Mouse (Mus musculus) cortical plate, adult 2 months (tissue): ENCODE data around the gene Rln1. TPM values are rescaled to one million over a fixed set of nuclear protein-coding genes. Genes with fewer than 3 reads are reported as not detected.

Source experiments
- H3K27ac ChIP-seq: fragments of 200-500 bp; 2 replicates; pipeline ENCODE4 v1.5.1; 2012; ENCODE audit warnings: low read length, control low read depth, inconsistent platforms; ENCODE audit not compliant: insufficient read depth
- H3K4me1 ChIP-seq: fragments of 200-500 bp; 2 replicates; pipeline ENCODE4 v1.6.1; 2011; ENCODE audit warnings: low read length; ENCODE audit not compliant: control insufficient read depth, insufficient read depth
- H3K4me3 ChIP-seq: fragments of 200-500 bp; 2 replicates; pipeline ENCODE4 v1.5.1; 2011; ENCODE audit warnings: mild to moderate bottlenecking, low read length, control low read depth; ENCODE audit not compliant: insufficient read depth
- CTCF ChIP-seq: fragments of 200-500 bp; IDR thresholded peaks from 2 replicates; pipeline ENCODE4 v1.5.1; 2011; ENCODE audit warnings: mild to moderate bottlenecking, control low read depth, low read length; ENCODE audit not compliant: insufficient read depth; ENCODE audit errors: extremely low read depth
- POLR2A ChIP-seq: fragments of 200-500 bp; IDR thresholded peaks from 2 replicates; pipeline ENCODE4 v1.6.1; 2011; ENCODE audit warnings: mild to moderate bottlenecking, low read length, control low read depth; ENCODE audit not compliant: insufficient read depth; ENCODE audit errors: extremely low read depth
- polyA plus RNA-seq: library from polyadenylated mRNA; depleted of rRNA; stranded (reverse); fragments of >200 nt; gene quantifications from 2 replicates; pipeline ENCODE4 v1.2.3, GENCODE M21; 2012; rRNA removed

The Rln1 gene
- polyA plus RNA-seq, 1 experiment: 1.0 TPM

DNA sequence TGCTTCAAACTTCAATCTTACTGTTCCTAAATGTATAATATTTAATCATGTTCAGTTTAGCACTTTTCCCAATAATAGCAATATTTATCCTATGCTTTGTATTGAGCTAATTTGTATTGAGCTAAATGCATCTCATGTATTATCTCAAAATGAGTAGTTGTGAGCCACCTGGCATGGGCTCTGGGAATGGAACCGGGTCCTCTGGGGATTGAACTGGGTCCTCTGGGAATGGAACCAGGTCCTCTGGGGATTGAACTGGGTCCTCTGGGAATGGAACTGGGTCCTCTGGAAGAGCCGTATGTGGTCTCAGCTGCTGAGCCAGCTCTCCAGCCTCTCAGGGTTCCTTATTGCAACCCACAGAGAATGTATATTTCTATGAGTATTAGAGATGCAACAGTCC is 32.4 kb downstream of the Rln1 start:
- no peak overlapping the region for H3K4me3 ChIP-seq
- H3K4me1 ChIP-seq: no peaks in the 10 kb centered on the region; the same call in 1 of the 2 replicates
- H3K27ac ChIP-seq: no peak overlapping the region
- TF ChIP-seq CTCF: no peak
- TF ChIP-seq POLR2A: no peak

DNA sequence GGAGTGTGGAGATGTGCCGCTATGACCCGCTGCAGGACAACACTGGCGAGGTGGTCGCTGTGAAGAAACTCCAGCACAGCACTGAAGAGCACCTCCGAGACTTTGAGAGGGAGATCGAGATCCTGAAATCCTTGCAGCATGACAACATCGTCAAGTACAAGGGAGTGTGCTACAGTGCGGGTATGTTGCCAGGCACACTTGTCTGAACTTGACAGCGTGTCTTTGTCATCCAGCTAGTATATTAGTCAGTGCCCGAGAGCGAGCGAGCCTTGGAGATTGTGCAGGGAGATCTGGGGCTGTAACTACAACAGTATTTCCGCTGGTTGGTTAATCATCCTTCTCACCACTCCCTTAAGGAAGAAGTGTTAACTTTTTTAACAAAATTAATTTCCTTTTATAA is 33.6 kb downstream of the Rln1 start:
- Histone ChIP-seq H3K4me1 (no peaks in the 10 kb centered on the region; the same call in 1 of the 2 replicates), H3K4me3 (no peak overlapping the region), H3K27ac (no peak overlapping the region)
- TF ChIP-seq POLR2A: no peak
- TF ChIP-seq CTCF: no peak

GRCm38 (mm10) chr19:29297366-29297765 is 37.1 kb downstream of the Rln1 start:
- TF ChIP-seq CTCF (no peak), POLR2A (no peak)
- no peaks in the 10 kb centered on the region for H3K4me1 ChIP-seq
- no peak overlapping the region for H3K4me3 ChIP-seq
- H3K27ac ChIP-seq: no peak overlapping the region

GRCm38 (mm10) chr19:29296166-29296565 is 38.3 kb downstream of the Rln1 start:
- TF ChIP-seq POLR2A (no peak), CTCF (no peak)

GRCm38 (mm10) chr19:29294756-29295155 is 39.7 kb downstream of the Rln1 start:
- Histone ChIP-seq H3K4me3 (no peak overlapping the region), H3K27ac (no peak overlapping the region), H3K4me1 (no peaks in the 10 kb centered on the region)
- no peak for TF ChIP-seq CTCF
- TF ChIP-seq POLR2A: no peak

More at GRCm38 (mm10) chr19:29296166-29296565, 38.3 kb downstream of the Rln1 start:
- H3K4me1 ChIP-seq: no peaks in the 10 kb centered on the region
- H3K4me3 ChIP-seq: no peak overlapping the region
- H3K27ac ChIP-seq: no peak overlapping the region

DNA sequence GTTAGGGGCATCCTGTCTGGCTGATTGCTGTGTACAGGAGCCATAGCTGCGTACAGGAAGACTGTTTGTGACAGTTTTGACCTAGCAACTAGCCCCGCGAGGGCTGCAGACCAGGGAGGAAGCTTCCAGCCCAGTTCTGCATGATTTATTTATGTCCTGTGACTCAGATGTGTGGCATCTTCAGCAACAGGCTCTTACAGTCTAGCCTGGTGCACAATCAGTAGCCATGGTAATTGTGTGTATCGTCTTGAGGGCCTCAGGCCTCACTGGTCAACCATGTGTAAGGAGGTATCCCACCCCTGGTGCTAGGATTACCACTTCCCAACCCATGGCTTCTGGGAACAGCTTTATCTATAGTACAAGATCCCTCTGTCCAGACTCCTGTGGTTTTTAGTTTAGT is 41.9 kb downstream of the Rln1 start:
- no peaks in the 10 kb centered on the region for H3K4me1 ChIP-seq
- no peak overlapping the region for H3K27ac ChIP-seq
- TF ChIP-seq POLR2A: no peak
- TF ChIP-seq CTCF: no peak
- no peak overlapping the region for H3K4me3 ChIP-seq

DNA sequence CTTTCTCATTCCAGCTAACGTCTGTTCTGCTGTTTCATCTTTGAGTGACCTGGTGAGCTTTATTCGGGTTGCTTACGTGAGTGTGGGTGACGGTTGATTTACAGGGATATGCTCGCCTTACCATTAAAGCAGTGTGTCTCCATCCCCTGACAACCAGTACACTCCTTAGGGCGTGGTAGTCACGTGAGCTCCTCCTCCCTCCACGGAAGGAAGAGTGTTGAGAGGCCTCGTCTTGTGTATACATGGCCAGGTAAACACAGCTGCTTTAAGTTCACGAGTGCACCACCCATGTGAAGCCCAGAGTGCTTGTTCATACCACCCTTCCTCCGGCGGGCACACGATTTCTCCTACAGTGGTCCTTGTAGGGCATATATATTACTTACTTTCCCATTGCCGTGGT is 42.9 kb downstream of the Rln1 start:
- no peaks in the 10 kb centered on the region for H3K4me1 ChIP-seq
- TF ChIP-seq CTCF: no peak
- TF ChIP-seq POLR2A: no peak
- H3K27ac ChIP-seq: no peak overlapping the region
- H3K4me3 ChIP-seq: no peak overlapping the region

DNA sequence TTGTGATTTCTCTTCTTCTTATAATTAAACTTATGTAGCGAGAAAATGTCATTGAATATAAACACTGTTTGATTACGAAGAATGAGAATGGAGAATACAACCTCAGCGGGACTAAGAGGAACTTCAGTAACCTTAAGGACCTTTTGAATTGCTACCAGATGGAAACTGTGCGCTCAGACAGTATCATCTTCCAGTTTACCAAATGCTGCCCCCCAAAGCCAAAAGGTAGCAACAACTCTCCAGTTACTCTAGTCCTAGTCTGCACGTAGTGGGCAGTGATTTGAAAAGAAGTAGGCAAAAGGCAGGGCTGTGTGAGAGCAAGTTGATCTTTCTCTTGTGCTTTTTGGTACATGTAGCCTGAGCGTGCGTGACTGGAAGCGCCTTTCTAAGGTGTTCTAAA is 46.6 kb downstream of the Rln1 start:
- Histone ChIP-seq H3K4me1 (peaks cover 6% of the 10 kb centered on the region; the same call in 1 of the 2 replicates), H3K4me3 (no peak overlapping the region), H3K27ac (no peak overlapping the region)
- TF ChIP-seq POLR2A: no peak
- no peak for TF ChIP-seq CTCF

GRCm38 (mm10) chr19:29285451-29285869 is 49.0 kb downstream of the Rln1 start:
- Histone ChIP-seq H3K4me3 (no peak overlapping the region), H3K27ac (no peak overlapping the region), H3K4me1 (peaks cover 6% of the 10 kb centered on the region; the same call in 1 of the 2 replicates)
- TF ChIP-seq CTCF: no peak
- TF ChIP-seq POLR2A: no peak

Other genes with a start within 250 kb of the Rln1 start
- gene Rcl1, start 233.3 kb downstream of the Rln1 start, polyA plus RNA-seq: 16.5 and 16.7 TPM in 2 replicates
- gene Jak2, start 82.8 kb downstream of the Rln1 start, polyA plus RNA-seq: 18.4 and 19.2 TPM in 2 replicates
- 0.53 and 0.54 TPM in 2 replicates for gene Insl6, start 9.3 kb downstream of the Rln1 start, polyA plus RNA-seq
- 37.8 and 38.2 TPM in 2 replicates for gene Plgrkt, start 32.7 kb upstream of the Rln1 start, polyA plus RNA-seq
- gene Cd274, start 32.8 kb upstream of the Rln1 start, polyA plus RNA-seq: 1.5 and 1.9 TPM in 2 replicates
- gene Pdcd1lg2, start 76.2 kb upstream of the Rln1 start, polyA plus RNA-seq: 0.08 TPM in 1 of 2 replicates, not detected in the other
- gene Ric1, start 187.6 kb upstream of the Rln1 start, polyA plus RNA-seq: 28.9 and 29.9 TPM in 2 replicates